Mouse (Mus musculus) adrenal gland, postnatal 10 days (tissue): Measurements from ENCODE around the gene Nsmce1. TPM values are rescaled to one million over a fixed set of nuclear protein-coding genes. Genes with fewer than 3 reads are reported as not detected.
A peak's percentile ranks its signal among the peaks of the same experiment; 100 is the strongest.

Experiments used
- DNase-seq: peaks from one replicate; pipeline ENCODE4 v3.0.0; 2021; ENCODE audit warnings: mixed read lengths
- long read RNA-seq, 2 experiments: library from polyadenylated mRNA; stranded (forward); transcript quantifications; one replicate each; pipeline ENCODE4 v2.0.0; 2021
- total RNA-seq, 2 experiments: library from RNA; stranded (reverse); gene quantifications; 2 replicates each; pipeline ENCODE4 v1.2.3; 2021

Nsmce1 gene
- total RNA-seq: 10 to 100 TPM; 42.2 to 46.4 TPM
- long read RNA-seq, experiment 1, transcript Nsmce1-201 (8 exons, 1,120 nt): major isoform, 77 of 144 reads
- long read RNA-seq, experiment 1, partial matches to known transcripts: 60 of 144 reads
- long read RNA-seq, experiment 1, other reads (novel, unspliced or antisense): 7 of 144 reads
- long read RNA-seq, experiment 2, transcript Nsmce1-201 (8 exons, 1,120 nt): major isoform, 58 of 81 reads
- long read RNA-seq, experiment 2, partial matches to known transcripts: 9 of 81 reads
- long read RNA-seq, experiment 2, other reads (novel, unspliced or antisense): 14 of 81 reads

DNA sequence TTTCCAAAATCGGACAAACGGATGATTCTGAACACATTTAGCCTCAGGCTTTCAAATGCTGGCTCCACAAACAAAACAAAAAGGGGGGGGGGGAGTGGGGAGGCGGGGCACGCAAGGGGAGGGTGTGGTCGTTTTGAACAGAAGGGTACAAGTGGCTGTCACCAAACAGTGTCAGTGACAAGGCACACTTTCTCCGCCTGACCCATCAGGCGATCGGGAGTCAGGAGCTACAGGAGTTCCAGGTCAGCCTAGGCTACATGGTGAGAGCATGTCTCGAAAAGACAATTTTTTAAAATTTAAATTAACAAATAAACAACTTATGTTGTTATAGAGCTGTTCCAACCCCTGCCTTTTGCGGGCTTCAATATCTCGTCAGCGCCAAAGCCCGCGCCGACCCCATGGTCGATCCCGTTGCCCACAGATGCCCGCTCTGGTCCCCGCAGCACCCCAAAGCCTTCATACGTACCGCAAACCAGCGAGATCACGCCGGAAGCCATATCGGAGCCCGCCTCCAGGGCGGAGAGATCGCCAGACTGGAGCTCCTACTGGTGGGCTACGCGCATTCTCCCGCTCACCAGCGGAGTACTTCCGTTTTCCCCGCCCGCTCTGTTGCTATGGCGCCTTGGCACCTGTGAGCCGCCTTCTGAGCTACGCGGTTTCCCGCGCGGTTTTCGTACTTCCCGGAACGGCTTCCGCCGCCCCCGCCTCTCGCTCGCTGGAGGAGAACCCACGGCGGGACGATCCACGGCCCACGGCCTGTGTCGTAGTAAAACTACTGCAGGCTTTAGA lies at the start of gene Nsmce1:
Gene Nsmce1, minus strand, starts transcription at position 650 of the 789 bp plus-strand sequence.
- DNase-seq: peak; percentile 95

DNA sequence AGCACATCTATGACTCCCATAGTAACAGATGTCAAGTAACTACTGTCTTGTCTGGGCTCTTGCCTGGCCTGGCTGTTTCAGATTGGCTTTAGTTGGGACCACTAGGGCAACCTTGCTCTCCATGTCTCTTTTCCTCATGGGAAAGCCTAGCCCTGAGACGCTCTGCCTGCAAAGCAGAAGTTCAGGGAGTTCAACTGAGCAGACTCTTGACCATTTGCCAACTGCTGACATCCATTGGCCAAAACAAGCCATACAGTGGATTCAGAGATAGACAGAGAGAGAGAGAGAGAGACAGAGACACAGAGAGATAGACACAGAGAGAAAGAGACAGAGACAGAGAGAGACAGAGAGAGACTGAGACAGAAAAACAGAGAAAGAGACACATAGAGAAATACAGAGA lies 49.6 kb upstream of the Nsmce1 start:
- DNase-seq: no peak

DNA sequence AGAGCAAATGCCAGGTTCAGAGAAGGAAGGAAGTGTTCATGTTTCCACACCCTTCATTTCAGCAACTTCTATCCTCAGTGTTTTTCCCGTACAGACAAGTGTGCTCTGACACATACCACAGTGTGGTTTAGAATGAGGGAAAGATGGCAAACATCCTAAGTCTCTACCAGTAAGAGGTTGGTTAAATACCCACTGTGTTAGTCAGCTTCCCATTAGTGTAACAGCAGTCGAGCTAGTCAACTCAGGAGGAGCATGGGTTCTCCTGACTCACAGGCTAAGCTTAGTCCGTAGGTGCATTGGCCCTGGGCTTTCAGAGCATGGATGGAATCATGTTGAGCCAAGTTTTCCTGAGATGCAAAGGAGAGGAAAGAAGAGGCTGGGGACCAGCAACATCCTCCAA lies 48.0 kb upstream of the Nsmce1 start:
- no peak for DNase-seq

GRCm38 (mm10) chr7:125527901-125528580 lies 36.6 kb upstream of the Nsmce1 start:
- no peak for DNase-seq

- DNase-seq: no peak
Observed at GRCm38 (mm10) chr7:125527186-125527585, 35.8 kb upstream of the Nsmce1 start.

DNA sequence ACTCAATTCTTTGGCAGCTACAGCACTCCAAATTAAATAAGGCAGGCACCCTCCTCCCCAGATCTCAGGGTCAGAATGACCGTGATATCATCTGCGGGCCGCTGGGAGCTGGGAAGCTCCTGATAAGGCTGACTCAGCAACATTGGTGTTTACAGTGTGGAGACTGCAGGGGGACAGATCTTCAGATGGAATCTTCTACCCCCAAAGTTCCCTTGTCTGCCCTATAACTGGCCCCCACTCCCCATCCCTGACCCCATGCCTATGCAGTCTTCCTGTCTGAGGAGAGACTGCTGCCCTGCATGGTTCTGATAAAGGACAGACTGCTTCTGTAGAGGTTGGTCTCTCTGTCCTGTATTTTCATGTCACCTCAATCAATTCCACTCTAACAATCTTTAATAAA lies 31.7 kb upstream of the Nsmce1 start:
- peak; percentile 51 for DNase-seq

DNA sequence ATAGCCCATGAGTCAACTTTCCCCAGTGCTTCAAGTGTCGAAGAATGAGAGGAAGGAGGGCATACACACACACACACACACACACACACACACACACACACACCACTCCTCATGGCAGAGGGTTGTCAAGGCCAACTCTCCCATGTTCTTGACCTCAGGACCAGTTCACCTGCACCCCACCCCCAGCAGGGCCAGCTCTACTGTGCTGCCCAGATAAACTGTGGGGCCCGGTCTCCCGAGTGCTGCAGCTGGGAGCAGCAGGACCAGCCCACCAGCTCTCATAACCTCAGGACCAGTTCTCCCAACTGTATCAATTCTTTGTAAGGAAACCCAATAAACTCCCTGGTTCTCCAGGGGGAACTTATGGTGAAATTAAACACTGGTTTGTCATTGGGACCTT lies 28.3 kb upstream of the Nsmce1 start:
- DNase-seq: no peak

- no peak for DNase-seq
Observed at GRCm38 (mm10) chr7:125517470-125517869, 26.1 kb upstream of the Nsmce1 start.

- no peak for DNase-seq
Observed at GRCm38 (mm10) chr7:125516723-125517122, 25.3 kb upstream of the Nsmce1 start.

DNA sequence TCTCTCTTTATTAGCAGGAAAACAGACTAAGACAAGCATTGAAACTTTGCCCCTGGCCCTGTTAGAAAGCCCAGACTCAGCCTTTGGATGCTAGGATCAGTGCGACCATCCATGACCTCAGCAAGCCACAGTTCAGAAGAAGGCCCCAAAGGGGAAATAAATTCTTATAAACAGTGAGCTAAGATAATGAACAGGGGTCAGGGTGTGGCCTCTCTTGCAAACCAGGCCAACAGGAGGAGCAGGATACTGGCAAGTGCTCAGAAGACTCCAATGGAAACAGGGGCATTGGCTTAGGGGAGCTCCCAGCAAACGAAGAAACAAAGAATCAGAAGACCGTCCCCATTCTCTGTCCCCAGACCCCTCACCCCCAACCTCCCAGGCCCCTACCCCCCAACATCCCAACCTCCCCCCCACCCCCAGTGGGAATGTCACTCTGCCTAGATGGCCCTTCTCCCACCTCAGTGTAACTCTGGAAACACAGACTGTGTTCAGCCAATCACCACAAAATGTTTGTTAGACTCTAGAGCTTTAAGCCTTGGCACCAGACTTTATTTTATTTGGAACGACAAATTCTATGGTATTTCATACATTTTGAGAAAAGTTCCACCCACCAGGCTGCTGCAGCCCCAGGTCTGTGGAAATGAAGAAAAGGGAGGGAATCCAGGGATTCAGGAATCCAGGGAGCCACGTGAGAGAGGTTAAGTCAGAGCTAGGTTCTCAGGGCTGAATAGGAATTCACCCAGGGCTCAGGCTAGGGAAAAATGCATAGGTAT lies 23.9 kb upstream of the Nsmce1 start:
- DNase-seq: no peak

- no peak for DNase-seq
Observed at GRCm38 (mm10) chr7:125511852-125512251, 20.5 kb upstream of the Nsmce1 start.

DNA sequence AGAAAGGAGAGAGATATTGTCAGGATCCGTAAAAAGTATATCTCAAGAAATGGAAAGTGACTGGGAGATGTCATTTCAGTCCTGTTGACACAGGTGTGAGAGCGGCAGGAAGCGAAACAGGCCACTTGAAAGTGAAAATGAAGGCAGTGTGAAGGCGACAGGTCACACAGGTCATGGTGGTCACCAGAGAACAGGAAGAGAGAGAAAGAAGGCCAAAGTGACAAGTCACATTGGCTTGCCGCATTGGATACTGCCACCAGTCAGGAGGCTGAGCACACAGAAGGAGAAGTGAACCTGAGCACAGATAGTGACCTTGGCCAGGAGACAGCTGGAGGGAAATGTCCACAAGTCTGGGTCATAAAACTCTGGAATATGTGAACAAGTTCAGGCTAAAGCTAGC lies 20.0 kb upstream of the Nsmce1 start:
- no peak for DNase-seq

DNA sequence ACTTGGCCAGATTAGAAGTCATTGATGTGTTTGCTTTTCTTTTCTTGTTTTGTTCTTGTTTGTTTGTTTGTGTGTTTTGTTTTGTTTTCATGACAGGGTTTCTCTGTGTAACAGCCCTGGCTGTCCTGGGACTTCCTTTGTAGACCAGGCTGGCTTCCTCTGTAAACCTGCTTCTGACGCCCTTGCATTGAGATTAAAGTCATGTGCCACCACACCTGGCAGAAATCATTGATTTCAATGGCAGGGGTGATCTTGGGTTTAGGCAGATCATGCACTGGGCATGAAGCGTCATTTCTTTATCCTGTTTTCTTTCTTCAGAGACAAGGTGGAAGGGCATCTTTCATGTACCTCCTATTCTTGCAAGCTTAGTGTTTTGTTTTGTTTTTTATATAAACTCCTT lies 15.9 kb upstream of the Nsmce1 start:
- no peak for DNase-seq

DNA sequence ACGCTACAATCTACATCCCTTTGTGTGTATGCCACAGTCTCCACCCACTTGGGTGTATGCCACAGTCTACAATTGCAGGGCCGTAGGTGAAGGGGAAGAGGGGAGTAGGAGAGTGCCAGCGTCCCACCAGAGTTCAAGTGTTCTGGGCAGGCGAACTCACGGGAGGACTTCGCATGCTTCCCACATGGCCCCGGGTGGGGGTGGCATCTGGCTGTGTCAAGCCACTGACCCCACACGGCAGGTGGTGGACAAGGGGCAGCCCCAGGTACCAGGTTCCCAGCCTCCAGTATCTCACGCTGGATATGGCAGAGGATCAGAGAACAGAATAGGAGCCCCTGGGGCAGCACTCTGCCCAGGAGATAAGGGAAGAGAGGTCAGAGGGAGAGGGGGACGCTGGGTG lies 14.2 kb upstream of the Nsmce1 start:
- no peak for DNase-seq

- no peak for DNase-seq
Observed at GRCm38 (mm10) chr7:125504618-125505017, 13.2 kb upstream of the Nsmce1 start.

DNA sequence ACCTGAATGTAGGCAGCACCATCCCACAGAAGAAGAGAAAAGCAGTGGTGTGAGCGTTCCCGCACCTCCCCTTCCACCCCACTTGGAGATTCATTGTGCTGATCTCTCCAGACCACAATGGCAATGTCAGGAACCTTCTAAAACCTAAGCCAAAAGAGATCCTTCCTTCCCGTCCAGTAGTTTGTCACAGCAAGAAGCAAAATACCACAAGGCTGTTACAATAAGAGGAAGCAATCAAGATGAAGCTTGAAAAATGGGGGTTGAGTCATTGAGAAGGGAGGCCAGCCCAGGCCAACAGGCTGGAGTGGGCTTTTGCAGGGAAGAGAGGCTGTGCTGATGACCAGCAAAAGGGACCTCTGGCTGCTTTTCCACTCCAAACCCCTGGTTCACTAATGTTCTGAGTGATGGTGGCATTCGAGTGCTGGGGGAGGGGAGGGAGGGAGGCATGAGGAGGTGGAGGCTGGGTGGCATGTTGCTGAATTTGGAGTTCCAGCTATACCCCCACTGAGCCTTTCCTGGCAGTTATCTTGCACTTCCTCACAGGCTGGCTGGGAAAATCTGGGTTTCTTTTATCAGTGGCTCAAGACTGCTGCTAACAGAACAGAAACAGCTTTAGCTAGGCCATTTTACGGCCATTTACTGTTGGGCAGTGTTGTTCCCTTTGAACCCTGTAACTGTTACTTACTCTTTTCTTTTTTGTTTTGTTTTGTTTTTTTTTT lies 12.1 kb upstream of the Nsmce1 start:
- no peak for DNase-seq

GRCm38 (mm10) chr7:125500879-125501278 lies 9.5 kb upstream of the Nsmce1 start:
- DNase-seq: no peak

DNA sequence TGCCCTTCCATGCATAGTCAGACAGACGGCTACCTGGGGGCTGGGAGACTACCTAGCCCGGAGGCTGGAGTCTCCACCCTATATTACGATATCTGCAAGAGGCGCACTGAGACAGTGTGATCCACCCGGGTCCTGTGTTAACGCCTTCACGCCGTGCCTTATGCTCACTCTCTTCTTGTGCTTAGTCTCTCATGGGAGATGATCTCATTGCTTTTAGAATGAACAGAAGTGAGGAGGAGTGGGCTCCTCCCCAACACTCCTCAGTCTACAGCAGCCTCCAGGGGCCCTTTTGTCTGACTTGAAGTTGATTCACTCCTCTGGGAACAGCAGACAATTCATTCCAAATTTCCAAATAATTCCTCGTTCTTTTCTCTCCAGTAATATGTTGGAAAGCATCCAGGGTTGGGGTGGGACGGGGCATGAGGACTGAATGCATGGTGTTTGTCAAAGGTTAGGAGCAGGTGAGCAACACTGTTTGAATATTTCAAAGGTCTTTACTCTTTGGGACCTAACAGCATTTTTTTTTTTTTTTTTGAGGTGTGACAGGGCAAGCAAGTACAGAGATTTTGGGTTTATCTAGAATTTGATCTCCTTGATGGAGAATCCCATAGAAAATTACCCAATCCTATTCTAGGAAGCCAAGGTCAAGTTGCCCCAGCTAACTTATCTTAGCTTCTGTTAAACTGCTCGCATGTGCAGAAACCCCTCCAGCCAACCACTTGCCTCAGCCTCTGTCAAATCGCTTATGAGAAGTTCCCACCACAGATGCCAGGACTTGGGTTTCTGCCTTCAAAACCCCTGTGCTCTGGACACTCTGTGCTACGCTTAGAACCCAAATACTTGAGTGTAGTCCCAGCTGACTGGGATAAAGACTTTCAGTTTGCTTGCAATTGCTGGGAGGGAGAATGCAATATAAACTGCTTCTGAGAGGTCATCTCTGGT lies 8.8 kb upstream of the Nsmce1 start:
- no peak for DNase-seq

GRCm38 (mm10) chr7:125495864-125496440 lies 4.6 kb upstream of the Nsmce1 start:
- no peak for DNase-seq

GRCm38 (mm10) chr7:125492551-125492950 lies 1.2 kb upstream of the Nsmce1 start:
- no peak for DNase-seq
